12 mouse cellular contexts compared by ENCODE assay signal in the genomic region with DNA sequence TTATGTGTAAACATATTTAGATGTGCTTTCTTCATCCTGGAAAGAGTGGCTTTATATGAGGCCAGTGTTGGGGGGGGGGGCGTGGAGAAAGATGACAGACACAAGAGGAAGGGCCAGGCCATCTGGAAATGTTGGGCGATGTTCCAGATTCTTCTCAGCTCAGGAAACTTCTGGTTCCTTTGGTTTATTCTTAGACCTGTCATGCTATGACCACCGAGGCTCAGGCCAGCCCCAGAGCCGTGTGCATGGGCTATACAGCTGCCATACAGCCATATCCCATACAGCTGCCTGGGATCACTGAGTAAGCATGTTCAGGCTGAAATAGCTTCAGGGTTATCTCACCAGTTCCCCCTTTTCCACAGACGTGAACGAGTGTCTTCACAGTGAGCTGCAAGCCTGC. TPM values are rescaled to one million over a fixed set of nuclear protein-coding genes. Genes with fewer than 3 reads are reported as not detected.
DNase-seq lines count a peak whose midpoint lies in the region; ATAC-seq and TF ChIP-seq lines count a peak whose summit lies in the region.
"Had no signal": no experiment of that assay in that cellular context is flagged by ENCODE, and none has a peak within 500 bp of the region (broad histone marks: within the 10 kb centered on the region; RNA-seq: fewer than 3 reads in every experiment).

No protein-coding gene starts in this region.

- no peak for ATAC-seq in forebrain, embryonic 13.5 days
- no peak for ATAC-seq in hindbrain, embryonic 11.5 days (ENCODE audit: low FRiP score)
- ATAC-seq: forebrain, embryonic 15.5 days; midbrain, embryonic 13.5 days had no signal

- H3K27me3 ChIP-seq in kidney, adult 2 months (replicated peaks; ENCODE audit: control insufficient read depth, insufficient read depth, low read length): no peaks in the 10 kb centered on the region
- no peaks in the 10 kb centered on the region for H3K27me3 ChIP-seq in forebrain, embryonic 13.5 days
- H3K27me3 ChIP-seq in hindbrain, embryonic 11.5 days (ENCODE audit: control insufficient read depth, insufficient read depth, low read length): no peaks in the 10 kb centered on the region
- H3K27me3 ChIP-seq: forebrain, embryonic 15.5 days; midbrain, embryonic 13.5 days had no signal

- H3K4me2 ChIP-seq in forebrain, embryonic 13.5 days: no peak overlapping the region
- H3K4me2 ChIP-seq in hindbrain, embryonic 11.5 days (replicated peaks; ENCODE audit: low read depth, low read length): no peak overlapping the region
- H3K4me2 ChIP-seq: forebrain, embryonic 15.5 days; midbrain, embryonic 13.5 days had no signal

- no peaks in the 10 kb centered on the region for H3K4me1 ChIP-seq in kidney, adult 2 months (ENCODE audit: control insufficient read depth, insufficient read depth, low read length)
- peaks cover 11% of the 10 kb centered on the region; the same call in 1 of the 2 replicates for H3K4me1 ChIP-seq in forebrain, embryonic 13.5 days
- H3K4me1 ChIP-seq in hindbrain, embryonic 11.5 days (replicated peaks; ENCODE audit: control insufficient read depth, insufficient read depth, low read length): no peaks in the 10 kb centered on the region
- H3K4me1 ChIP-seq: midbrain, embryonic 13.5 days had no signal

- H3K36me3 ChIP-seq in kidney, adult 2 months (ENCODE audit: control insufficient read depth, insufficient read depth, low read length): no peaks in the 10 kb centered on the region
- H3K36me3 ChIP-seq in forebrain, embryonic 13.5 days (ENCODE audit: poor library complexity, severe bottlenecking): no peaks in the 10 kb centered on the region
- H3K36me3 ChIP-seq in hindbrain, embryonic 11.5 days (ENCODE audit: control insufficient read depth, insufficient read depth, low read length): no peaks in the 10 kb centered on the region
- H3K36me3 ChIP-seq: forebrain, embryonic 15.5 days; midbrain, embryonic 13.5 days had no signal

- no peak for TF ChIP-seq POLR2A in kidney, adult 2 months (IDR thresholded peaks at IDR 0.05; ENCODE audit: low read depth, low read length)

- DNase-seq in kidney, adult 2 months: peak; percentile 42
- no peak for DNase-seq in kidney, adult 11 months
- peak; percentile 76 for DNase-seq in 416B (ENCODE audit: low read depth)
- peak; percentile 37 for DNase-seq in brain, adult 2 months (ENCODE audit: low read depth, low spot score)
- DNase-seq in left cerebral cortex, postnatal 4 days: peak; percentile 43
- no peak for DNase-seq in hindbrain, embryonic 11.5 days (ENCODE audit: low spot score)

- intact Hi-C loops in left cerebral cortex, postnatal 4 days (cut with DNase I): no loop called here

- H3K4me3 ChIP-seq in kidney, adult 2 months (ENCODE audit: insufficient read depth, low read depth, low read length): no peak overlapping the region
- H3K4me3 ChIP-seq in forebrain, embryonic 13.5 days: no peak overlapping the region
- no peak overlapping the region for H3K4me3 ChIP-seq in hindbrain, embryonic 11.5 days (ENCODE audit: low read depth, low read length)
- H3K4me3 ChIP-seq: forebrain, embryonic 15.5 days; midbrain, embryonic 13.5 days had no signal

- WGBS in kidney, adult 2 months: 56% methylated on average over 6 of the region's 6 CpGs
- 84% methylated on average over 6 of the region's 6 CpGs for WGBS in forebrain, embryonic 13.5 days
- WGBS in hindbrain, embryonic 11.5 days: 88% methylated on average over 6 of the region's 6 CpGs

- H3K9ac ChIP-seq in forebrain, embryonic 13.5 days: no peak overlapping the region
- no peak overlapping the region for H3K9ac ChIP-seq in hindbrain, embryonic 11.5 days (ENCODE audit: low read depth, low read length)
- H3K9ac ChIP-seq: forebrain, embryonic 15.5 days; midbrain, embryonic 13.5 days had no signal

- no peak for TF ChIP-seq CTCF in kidney, adult 2 months (conservative IDR thresholded peaks at IDR 0.05; ENCODE audit: insufficient read depth, insufficient read length, low read depth, low read length)

- H3K27ac ChIP-seq in kidney, adult 2 months (ENCODE audit: insufficient read depth, low read depth, low read length): no peak overlapping the region
- no peak overlapping the region for H3K27ac ChIP-seq in forebrain, embryonic 13.5 days
- H3K27ac ChIP-seq in hindbrain, embryonic 11.5 days (ENCODE audit: low read depth, low read length): no peak overlapping the region
- H3K27ac ChIP-seq: forebrain, embryonic 15.5 days; midbrain, embryonic 13.5 days had no signal

- H3K9me3 ChIP-seq in forebrain, embryonic 13.5 days (replicated peaks): no peaks in the 10 kb centered on the region
- H3K9me3 ChIP-seq in hindbrain, embryonic 11.5 days (ENCODE audit: control insufficient read depth, low read length): no peaks in the 10 kb centered on the region
- H3K9me3 ChIP-seq: forebrain, embryonic 15.5 days; midbrain, embryonic 13.5 days had no signal

RNA-seq across cellular contexts. Expression of a gene that starts 18.9 kb away (rescaled TPM):
- not detected in 2 replicates for polyA plus RNA-seq in kidney, adult 2 months (2012; rRNA removed)
- under 1 TPM in 1 of 2 experiments, not detected in 1; 0.14 TPM for total RNA-seq in left cerebral cortex, postnatal 4 days (2021)
- polyA plus RNA-seq in forebrain, embryonic 13.5 days (2015; fragmentation: Nextera tagmentation; extraction: Ambion mirVana): not detected in 2 replicates
- 0.07 TPM in 1 of 2 replicates, not detected in the other for polyA plus RNA-seq in hindbrain, embryonic 11.5 days (2014; fragmentation: Nextera tagmentation; extraction: Ambion mirVana)
- total RNA-seq: ES-E14; heart, postnatal 14 days had no signal
- polyA plus RNA-seq: forebrain, embryonic 15.5 days; limb, embryonic 11.5 days had no signal

Comparison
In these comparisons a context has a peak if more than half of its experiments do, and no peak if none do; other contexts are left out.
1. DNase-seq: peak in kidney, adult 2 months (single experiment), 416B (single experiment), brain, adult 2 months (single experiment) and left cerebral cortex, postnatal 4 days (single experiment); none in kidney, adult 11 months (single experiment) and hindbrain, embryonic 11.5 days (single experiment).